Mouse (Mus musculus) lung, postnatal 4 days (tissue): Measurements from ENCODE around the gene Tcf25.
A peak's percentile ranks its signal among the peaks of the same experiment; 100 is the strongest.
"Not testable (repeated sequence)": the region's sequence is repeated elsewhere in the genome, so short reads cannot be mapped to it uniquely, and the experiment has no call there.

Experiments used
- DNase-seq, 2 experiments: peaks; one replicate each; pipeline ENCODE4 v3.0.0; 2021

Tcf25 gene

DNA sequence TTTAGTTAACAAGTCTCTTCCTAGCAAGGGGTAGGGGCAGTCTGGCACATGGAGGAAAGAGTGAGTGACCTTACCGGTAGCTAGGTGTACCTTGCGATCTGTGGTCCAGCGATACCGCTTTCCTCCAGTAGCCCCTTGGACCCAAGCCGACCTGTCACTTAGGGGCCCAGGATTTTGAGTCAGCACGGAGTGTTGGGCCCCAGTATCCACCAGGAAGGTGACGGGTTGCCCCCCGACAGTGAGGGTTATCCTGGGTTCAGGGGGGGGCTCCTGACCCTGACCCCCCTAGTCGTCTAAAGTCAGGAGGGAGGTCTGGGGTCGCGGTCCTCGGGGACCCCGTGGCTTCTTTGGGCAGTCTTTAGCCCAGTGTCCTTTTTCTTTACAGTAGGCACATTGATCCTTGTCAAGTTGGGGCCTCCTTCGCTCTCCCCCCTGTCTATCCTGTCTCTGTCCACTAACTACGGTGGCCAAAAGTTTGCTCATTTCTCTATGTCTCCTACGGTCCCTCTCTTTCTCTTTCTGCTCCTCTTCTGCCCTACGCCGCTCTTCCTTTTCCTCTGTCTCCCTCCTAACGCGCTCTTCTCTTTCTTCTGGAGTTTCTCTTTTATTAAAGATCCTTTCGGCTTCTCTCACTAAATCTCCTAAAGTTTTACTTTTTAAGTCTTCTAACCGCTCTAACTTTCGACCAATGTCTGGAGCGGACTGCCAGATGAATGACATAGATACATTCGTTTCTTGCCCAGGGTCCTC is 58.2 kb downstream of the Tcf25 start:
- no peak for DNase-seq

DNA sequence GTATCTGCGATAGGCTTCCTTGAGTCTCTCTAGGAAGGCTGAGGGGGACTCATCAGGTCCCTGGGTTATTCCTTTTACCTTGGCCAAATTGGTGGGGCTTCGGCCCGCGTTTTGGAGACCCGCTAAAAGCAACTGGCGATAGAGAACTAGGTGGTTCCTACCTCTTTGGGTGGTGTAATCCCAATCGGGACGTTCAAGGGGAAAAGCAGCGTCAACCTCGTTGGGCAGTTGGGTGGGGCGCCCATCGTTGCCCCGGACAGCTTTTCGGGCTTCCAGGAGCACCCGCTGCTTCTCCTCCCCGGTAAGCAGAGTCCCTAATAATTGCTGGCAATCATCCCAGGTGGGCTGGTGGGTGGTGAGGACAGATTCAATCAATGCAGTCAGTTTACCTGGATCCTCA is 58.8 kb downstream of the Tcf25 start:
- no peak for DNase-seq

DNA sequence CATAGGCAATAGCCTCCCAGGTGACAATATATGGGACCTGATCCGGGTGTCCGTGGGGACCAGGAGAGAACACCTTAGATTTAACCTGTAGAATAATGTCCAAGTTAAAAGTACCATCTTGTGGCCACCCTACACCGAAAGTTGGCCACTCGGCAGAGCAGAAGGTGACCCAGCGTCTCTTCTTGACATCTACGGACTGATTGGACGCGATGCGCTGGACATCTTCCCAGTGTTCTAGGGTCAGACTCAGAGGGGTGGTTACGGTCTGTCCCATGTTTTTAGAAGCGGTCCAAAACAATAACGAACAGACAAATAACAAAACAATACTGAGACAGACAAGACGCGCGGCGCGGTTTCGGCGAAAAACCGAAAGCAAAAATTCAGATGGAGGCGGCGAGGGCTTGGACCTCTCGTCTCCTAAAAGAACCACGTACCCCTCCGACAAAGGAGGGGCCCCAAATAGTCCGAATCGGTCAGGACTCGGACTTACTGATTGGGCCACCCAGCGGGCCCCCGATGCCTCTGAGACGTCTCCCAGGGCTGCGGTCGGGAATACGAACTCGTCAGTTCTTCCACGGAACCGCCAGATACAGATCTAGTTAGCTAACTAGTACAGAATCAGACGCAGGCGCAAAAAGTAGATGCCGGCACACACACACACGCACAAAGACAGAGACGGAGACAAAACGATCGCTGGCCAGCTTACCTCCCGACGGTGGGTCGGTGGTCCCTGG is 59.9 kb downstream of the Tcf25 start:
- not testable (repeated sequence) for DNase-seq

DNA sequence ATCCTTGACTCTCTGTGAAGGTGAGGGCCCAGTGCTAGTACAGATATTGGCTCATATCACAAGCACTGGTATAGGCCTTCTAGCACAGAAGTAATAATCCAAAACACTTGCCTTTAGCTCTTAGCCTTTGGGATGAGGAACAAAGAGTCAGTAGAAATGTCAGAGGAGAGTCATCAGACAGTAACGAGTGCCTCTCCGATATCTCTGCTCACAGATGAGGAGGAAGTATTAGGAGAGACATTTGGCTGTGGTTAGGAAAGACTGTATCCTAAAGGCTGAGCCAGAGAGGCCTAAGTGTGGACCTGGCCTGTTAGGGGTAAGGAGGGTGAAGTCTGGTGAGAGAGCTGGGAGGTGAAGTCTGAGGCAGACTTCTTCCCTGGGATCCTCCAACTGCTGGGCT is 68.2 kb downstream of the Tcf25 start:
- DNase-seq: no peak

DNA sequence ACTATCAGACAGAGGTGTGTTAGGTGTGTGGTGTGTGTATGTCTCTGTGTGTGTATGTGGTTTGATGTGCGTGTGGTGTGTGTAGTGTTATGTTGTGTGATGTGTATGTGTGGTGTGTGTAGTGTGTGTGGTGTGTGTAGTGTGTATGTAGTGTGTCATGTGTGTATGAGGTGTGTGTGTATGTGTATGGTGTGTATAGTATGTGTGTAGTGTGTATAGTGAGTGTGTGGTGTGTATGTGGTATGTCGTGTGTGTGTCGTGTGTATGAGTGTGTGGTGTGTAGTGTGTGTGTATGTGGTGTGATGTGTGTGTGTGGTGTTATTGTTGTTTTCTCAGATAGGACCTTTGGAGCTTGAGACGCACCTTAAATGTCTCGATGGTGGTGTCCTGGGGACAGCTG is 68.8 kb downstream of the Tcf25 start:
- no peak for DNase-seq

DNA sequence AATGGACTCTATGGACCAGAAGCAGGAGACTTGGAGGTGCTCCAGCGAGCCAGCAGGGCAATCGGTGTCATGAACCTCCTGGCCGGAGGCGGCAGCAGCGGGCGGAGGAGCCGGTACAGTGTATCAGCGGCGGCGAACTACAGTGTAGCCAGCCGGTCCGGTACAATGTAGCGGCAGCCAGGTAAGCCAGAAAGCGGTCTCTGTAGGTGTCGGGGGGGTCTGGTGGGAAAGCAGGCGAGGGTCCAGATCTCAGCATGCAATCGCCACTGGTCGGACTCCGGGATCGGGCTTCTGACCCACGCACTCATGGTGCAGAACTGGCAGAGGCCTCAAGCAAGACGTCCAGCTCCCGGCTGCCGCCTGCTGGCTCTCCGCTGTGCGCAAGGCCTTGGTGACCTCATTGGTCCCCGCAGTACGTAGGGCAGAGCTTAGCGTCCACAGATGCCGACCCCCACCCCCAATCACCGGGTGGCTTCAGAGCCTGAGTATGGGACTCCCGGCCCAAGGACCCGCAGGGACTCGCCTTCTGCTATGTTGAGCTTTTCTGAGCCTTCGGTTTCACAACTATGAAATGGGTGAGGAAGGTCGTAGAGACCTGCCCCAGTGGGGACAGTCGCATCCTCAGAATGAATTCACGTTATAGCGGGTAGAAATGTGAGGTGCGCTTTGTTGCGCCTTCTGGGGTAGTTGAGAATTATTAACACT is 69.5 kb downstream of the Tcf25 start:
- peak; percentile 94 to 95 for DNase-seq

DNA sequence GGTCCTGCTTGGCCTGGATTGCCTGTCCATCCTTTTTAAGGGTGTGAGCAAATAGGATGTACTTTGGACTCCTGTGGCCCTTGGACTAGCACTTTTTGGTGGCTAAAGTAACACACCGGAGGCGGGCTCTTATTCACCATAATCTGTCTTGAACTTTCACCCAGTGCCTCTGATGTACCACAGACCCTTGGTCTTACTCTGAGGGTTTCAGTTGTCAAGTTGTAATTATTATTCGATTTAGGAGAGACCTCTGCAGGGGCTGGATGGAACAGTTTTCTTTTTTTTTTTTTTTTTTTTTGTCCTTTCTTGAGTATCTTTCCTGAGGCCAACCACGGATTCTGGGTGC is 70.0 kb downstream of the Tcf25 start:
- DNase-seq: no peak

DNA sequence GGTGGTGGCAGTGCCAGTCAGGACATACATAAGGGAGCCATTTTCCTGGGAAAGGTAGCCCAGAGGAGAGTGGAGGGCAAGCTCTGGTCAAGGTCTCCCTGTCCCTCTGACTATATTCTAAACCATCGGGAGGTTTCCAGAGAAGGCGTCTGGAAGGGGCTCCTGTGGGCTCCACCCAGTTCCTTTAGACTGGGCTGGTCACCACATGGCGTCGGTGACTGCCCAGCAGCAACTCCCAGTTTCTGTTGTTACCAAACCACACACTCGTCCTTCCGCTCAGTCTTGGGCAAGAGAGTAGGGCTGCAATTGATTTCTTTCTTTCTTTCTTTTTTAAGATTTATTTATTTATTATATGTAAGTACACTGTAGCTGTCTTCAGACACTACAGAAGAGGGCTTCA is 70.6 kb downstream of the Tcf25 start:
- peak in 1 of 2 experiments; percentile 23 for DNase-seq

DNA sequence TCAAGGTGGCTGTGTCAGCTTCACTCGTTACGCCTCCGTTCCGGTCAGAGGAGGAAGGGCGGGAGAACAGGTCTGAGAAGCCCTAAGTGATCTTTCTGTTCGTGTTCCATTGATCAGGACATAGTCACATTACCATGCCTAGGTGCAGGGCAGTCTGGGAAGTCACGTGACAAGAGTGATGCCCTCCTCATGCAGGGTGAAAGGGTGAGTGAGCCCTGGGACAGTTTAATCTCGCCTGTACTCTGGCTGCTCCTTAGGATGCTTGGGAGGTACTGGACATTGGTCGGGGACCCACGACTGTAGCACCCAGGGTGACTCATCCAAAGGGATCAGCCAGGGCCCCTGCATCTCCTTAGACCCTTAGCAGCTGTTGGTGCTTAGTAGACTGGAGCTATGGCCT is 72.4 kb downstream of the Tcf25 start:
- no peak for DNase-seq

DNA sequence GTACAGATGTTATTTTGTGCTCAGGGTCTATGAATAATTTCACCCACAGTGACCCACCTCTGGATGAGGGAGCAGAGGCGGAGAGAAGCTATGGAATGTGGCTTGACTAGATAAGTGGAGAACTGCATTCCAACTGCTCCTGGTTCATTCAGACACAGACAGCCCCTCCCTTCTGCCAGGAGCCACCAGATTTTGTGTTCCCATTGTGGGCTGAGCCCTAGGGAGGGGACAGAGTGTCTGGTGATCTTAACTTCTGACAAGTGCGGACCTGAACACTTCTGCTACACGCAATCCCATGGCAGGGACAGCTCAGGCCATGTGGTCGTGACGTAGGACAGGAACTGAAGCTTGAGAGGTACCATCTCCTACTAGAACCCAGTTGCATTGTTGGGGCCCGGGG is 73.2 kb downstream of the Tcf25 start:
- DNase-seq: no peak

DNA sequence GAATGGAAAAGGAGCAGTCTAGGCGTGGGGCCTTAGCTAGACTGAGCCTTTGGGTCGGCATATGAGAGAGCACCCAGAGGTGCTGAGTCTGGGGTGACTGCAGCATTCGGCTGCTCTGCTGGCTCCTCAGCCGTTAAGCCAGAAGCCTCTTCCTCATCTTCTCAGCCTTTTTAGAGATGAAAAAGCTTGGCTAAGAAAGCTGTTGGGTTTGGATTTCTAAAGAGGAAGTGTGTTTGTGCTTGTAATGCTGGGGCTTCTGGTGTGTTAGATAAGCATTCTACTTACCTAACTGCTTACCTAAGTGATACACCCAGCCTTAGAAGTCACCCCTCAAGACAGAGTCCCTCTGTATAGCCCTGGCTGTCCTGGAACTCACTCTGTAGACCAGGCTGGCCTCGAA is 77.2 kb downstream of the Tcf25 start:
- DNase-seq: no peak

DNA sequence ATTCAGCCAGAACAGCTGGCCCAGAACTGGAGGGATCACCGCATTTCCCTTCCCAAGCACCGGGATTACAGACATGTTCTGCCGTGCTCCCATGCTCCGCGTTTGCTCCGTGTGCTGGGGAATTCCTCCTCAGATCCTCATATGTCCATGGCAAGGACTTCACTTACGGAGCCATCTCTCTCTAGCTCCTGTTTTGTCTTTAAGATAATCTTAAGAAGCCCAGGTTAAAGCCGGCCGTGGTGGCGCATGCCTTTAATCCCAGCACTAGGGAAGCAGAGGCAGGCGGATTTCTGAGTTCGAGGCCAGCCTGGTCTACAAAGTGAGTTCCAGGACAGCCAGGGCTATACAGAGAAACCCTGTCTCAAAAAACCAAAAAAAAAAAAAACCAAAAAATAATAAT is 78.2 kb downstream of the Tcf25 start:
- not testable (repeated sequence) for DNase-seq

DNA sequence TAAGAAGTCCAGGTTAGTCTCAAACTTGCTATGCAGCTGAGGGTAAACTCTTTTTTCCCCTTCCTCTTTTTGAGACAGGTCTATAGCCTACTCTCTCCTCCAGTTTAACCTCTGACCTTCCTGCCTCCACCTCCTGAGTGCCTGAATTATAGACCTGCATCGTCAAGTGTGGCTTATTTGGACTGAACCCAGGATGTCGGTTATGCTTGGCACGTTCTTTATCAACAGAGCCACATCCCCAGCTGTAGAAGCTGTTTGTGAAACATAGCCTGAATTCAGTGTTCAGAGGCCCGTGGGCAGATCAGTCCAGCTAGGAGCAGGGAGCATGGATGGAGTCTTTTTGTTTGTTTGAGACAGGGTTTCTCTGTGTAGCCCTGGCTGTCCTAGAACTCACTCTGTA is 78.6 kb downstream of the Tcf25 start:
- no peak for DNase-seq

DNA sequence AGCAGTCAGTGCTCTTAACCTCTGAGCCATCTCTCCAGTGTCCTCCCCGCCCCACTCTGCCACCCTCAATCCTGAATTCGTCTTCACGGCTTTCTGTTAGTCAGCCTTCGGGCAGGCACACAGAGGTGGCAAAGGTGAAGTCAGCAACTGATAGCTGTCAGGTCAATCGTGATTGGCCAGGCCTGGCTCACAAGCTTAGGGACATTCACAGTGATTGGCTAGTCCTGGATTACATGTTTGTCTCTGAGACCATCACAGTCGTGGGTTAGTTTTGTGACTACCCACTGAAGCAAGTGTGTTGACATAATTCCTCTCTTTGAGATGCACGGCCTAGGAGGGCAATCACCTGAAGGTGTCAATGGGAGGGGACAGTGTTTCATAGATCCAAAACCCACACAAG is 79.7 kb downstream of the Tcf25 start:
- no peak for DNase-seq
